16 mouse cellular contexts compared by ENCODE assay signal in the genomic region with DNA sequence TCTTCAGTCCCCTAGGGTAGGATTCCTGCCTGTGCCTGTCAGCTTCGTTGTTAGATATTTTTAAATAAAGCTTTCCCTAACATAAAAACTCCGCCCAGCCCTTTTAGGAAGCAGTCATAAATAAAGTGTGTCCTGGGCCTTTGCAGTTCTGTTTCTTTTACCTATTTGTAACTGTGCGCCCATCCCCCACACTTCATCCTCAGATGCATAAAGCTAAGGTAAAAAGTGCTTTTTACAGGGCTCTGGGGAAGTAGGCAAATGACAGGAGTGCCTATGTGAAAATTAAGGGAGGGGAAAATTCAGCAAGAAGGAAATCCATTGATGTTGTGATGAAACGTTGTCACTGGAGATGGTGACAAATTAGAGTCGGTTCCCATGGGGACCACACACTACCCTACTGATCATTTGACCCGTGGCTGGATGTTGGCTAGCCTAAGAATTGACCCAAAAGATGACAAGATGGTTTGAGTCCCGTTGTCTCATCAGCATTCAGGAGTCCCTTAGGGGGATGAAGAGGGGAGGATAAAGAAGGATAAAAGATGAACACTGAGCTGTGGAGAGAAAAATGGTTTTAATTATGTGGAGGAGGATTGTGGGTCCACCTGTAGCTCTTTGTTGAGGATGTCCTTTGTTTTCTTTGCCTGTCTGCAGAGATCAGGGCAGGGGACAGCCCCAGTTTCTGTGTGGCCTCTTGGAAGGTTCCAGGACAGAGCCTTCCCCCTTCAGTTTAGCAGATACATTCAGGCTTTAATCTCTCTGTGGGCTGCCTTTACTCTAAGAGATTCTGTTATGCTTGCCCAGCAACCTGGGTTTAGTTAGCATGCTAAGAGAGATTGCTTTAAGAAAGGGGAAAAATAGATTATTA.
DNase-seq lines count a peak whose midpoint lies in the region; ATAC-seq and TF ChIP-seq lines count a peak whose summit lies in the region.
"Had no signal": no experiment of that assay in that cellular context is flagged by ENCODE, and none has a peak within 500 bp of the region (broad histone marks: within the 10 kb centered on the region; RNA-seq: fewer than 3 reads in every experiment).

No protein-coding gene starts in this region.

- no peak overlapping the region for H3K9ac ChIP-seq in hindbrain, embryonic 14.5 days
- H3K9ac ChIP-seq in midbrain, embryonic 14.5 days (replicated peaks; ENCODE audit: low read length): no peak overlapping the region
- no peak overlapping the region for H3K9ac ChIP-seq in lung, postnatal 0 days (replicated peaks; ENCODE audit: low read depth)
- H3K9ac ChIP-seq: heart, embryonic 13.5 days; kidney, embryonic 15.5 days; liver, embryonic 12.5 days had no signal

- TF ChIP-seq CTCF in brain, embryonic 14.5 days (IDR thresholded peaks at IDR 0.05; ENCODE audit: borderline replicate concordance, extremely low read depth, insufficient read depth, insufficient read length): no peak
- TF ChIP-seq CTCF in lung, postnatal 0 days (IDR thresholded peaks at IDR 0.05): no peak

- WGBS in forebrain, embryonic 10.5 days: 43% methylated on average over 7 of the region's 7 CpGs
- WGBS in hindbrain, embryonic 14.5 days: 21% methylated on average over 7 of the region's 7 CpGs
- WGBS in midbrain, embryonic 14.5 days: 14% methylated on average over 7 of the region's 7 CpGs
- 51% methylated on average over 7 of the region's 7 CpGs for WGBS in lung, postnatal 0 days

- TF ChIP-seq POLR2A in brain, embryonic 14.5 days (IDR thresholded peaks at IDR 0.05; ENCODE audit: borderline replicate concordance, extremely low read depth, insufficient read depth, insufficient read length, poor library complexity, severe bottlenecking): no peak

- no peak overlapping the region for H3K4me2 ChIP-seq in hindbrain, embryonic 14.5 days (replicated peaks)
- H3K4me2 ChIP-seq in midbrain, embryonic 14.5 days (ENCODE audit: low read length): no peak overlapping the region
- H3K4me2 ChIP-seq in lung, postnatal 0 days (replicated peaks; ENCODE audit: low read depth, low read length): no peak overlapping the region
- H3K4me2 ChIP-seq: heart, embryonic 13.5 days; kidney, embryonic 15.5 days; liver, embryonic 12.5 days had no signal

- peak overlapping the region; percentile 48; the same call in 1 of the 2 replicates for H3K27ac ChIP-seq in forebrain, embryonic 10.5 days
- 0 out of 2 replicates have a peak overlapping the region, but pooled peaks have one; percentile 15 for H3K27ac ChIP-seq in hindbrain, embryonic 14.5 days
- H3K27ac ChIP-seq in midbrain, embryonic 14.5 days (replicated peaks; ENCODE audit: low read depth, low read length): peak overlapping the region; percentile 54
- no peak overlapping the region for H3K27ac ChIP-seq in lung, postnatal 0 days (ENCODE audit: low read length)
- H3K27ac ChIP-seq: heart, embryonic 13.5 days; kidney, embryonic 15.5 days; liver, embryonic 12.5 days had no signal

- no peak for TF ChIP-seq EP300 in lung, postnatal 0 days (IDR thresholded peaks at IDR 0.05)

- peak; percentile 75 for DNase-seq in brain, embryonic 14.5 days (ENCODE audit: low read depth)
- no peak for DNase-seq in forebrain, embryonic 10.5 days (ENCODE audit: extremely low spot score, low spot score)
- no peak for DNase-seq in hindbrain, embryonic 14.5 days (ENCODE audit: low spot score)
- DNase-seq in midbrain, embryonic 14.5 days: peak; percentile 62
- DNase-seq in urinary bladder, postnatal 4 days (ENCODE audit: low spot score in 2 of 2): no peak
- no peak for DNase-seq in kidney, postnatal 36 days
- no peak for DNase-seq in lung, postnatal 0 days (ENCODE audit: low spot score)
- DNase-seq: cerebellum, adult 11 months; gastrocnemius, postnatal 25 days; lung, postnatal 36 days; thymus, postnatal 14 days had no signal

- ATAC-seq in hindbrain, embryonic 14.5 days (ENCODE audit: low FRiP score): no peak
- peak; percentile 53; the same call in 1 of the 2 replicates for ATAC-seq in midbrain, embryonic 14.5 days (ENCODE audit: low FRiP score, low TSS enrichment)
- no peak for ATAC-seq in megakaryocyte, adult 5-6 weeks (ENCODE audit: poor library complexity, severe bottlenecking)
- ATAC-seq in lung, postnatal 0 days: no peak
- ATAC-seq: liver, embryonic 12.5 days had no signal

- no peak overlapping the region for H3K4me3 ChIP-seq in forebrain, embryonic 10.5 days
- no peak overlapping the region for H3K4me3 ChIP-seq in hindbrain, embryonic 14.5 days (replicated peaks; ENCODE audit: low read length)
- no peak overlapping the region for H3K4me3 ChIP-seq in midbrain, embryonic 14.5 days (replicated peaks; ENCODE audit: low read depth, low read length)
- H3K4me3 ChIP-seq in lung, postnatal 0 days (ENCODE audit: low read depth, low read length): no peak overlapping the region
- H3K4me3 ChIP-seq: heart, embryonic 13.5 days; kidney, embryonic 15.5 days; liver, embryonic 12.5 days had no signal

- no peaks in the 10 kb centered on the region for H3K36me3 ChIP-seq in forebrain, embryonic 10.5 days (replicated peaks)
- H3K36me3 ChIP-seq in hindbrain, embryonic 14.5 days (replicated peaks; ENCODE audit: control insufficient read depth, insufficient read depth): no peaks in the 10 kb centered on the region
- H3K36me3 ChIP-seq in midbrain, embryonic 14.5 days (ENCODE audit: control insufficient read depth, insufficient read depth, low read length): no peaks in the 10 kb centered on the region
- no peaks in the 10 kb centered on the region for H3K36me3 ChIP-seq in lung, postnatal 0 days (ENCODE audit: insufficient read depth, low read length)
- H3K36me3 ChIP-seq: G1E; heart, embryonic 13.5 days; kidney, embryonic 15.5 days; liver, embryonic 12.5 days had no signal

- peaks cover 72% of the 10 kb centered on the region for H3K4me1 ChIP-seq in forebrain, embryonic 10.5 days
- H3K4me1 ChIP-seq in hindbrain, embryonic 14.5 days (replicated peaks; ENCODE audit: control insufficient read depth, insufficient read depth, low read length): peaks cover 41% of the 10 kb centered on the region
- peaks cover 46% of the 10 kb centered on the region for H3K4me1 ChIP-seq in midbrain, embryonic 14.5 days (ENCODE audit: control insufficient read depth, insufficient read depth, low read length)
- H3K4me1 ChIP-seq in lung, postnatal 0 days (ENCODE audit: insufficient read depth, low read depth, low read length): peaks cover 4% of the 10 kb centered on the region; the same call in 1 of the 2 replicates

- no peaks in the 10 kb centered on the region for H3K27me3 ChIP-seq in forebrain, embryonic 10.5 days (ENCODE audit: poor library complexity, severe bottlenecking)
- no peaks in the 10 kb centered on the region for H3K27me3 ChIP-seq in hindbrain, embryonic 14.5 days (ENCODE audit: control insufficient read depth, insufficient read depth, low read length)
- H3K27me3 ChIP-seq in midbrain, embryonic 14.5 days (ENCODE audit: control insufficient read depth, insufficient read depth, low read length): no peaks in the 10 kb centered on the region
- H3K27me3 ChIP-seq in lung, postnatal 0 days (replicated peaks; ENCODE audit: insufficient read depth, low read length): no peaks in the 10 kb centered on the region
- H3K27me3 ChIP-seq: heart, embryonic 13.5 days; kidney, embryonic 15.5 days; liver, embryonic 12.5 days had no signal

- no peaks in the 10 kb centered on the region for H3K9me3 ChIP-seq in forebrain, embryonic 10.5 days
- no peaks in the 10 kb centered on the region for H3K9me3 ChIP-seq in hindbrain, embryonic 14.5 days (ENCODE audit: control insufficient read depth, low read length)
- H3K9me3 ChIP-seq in midbrain, embryonic 14.5 days (ENCODE audit: control insufficient read depth, low read length): no peaks in the 10 kb centered on the region
- no peaks in the 10 kb centered on the region for H3K9me3 ChIP-seq in lung, postnatal 0 days (ENCODE audit: low read length)
- H3K9me3 ChIP-seq: G1E; heart, embryonic 13.5 days; kidney, embryonic 15.5 days; liver, embryonic 12.5 days had no signal

Comparison
In these comparisons a context has a peak if more than half of its experiments do, and no peak if none do; other contexts are left out.
1. DNase-seq: peak in brain, embryonic 14.5 days (single experiment) and midbrain, embryonic 14.5 days (single experiment); none in forebrain, embryonic 10.5 days (single experiment), hindbrain, embryonic 14.5 days (single experiment), urinary bladder, postnatal 4 days (0 of 2), kidney, postnatal 36 days (0 of 2) and lung, postnatal 0 days (single experiment).